Mouse (Mus musculus) heart, adult 18-20 months (tissue): ENCODE results near the gene Haao. TPM values are rescaled to one million over a fixed set of nuclear protein-coding genes. Genes with fewer than 3 reads are reported as not detected.

Experiments used
- DNase-seq, 2 experiments: peaks; one replicate each; pipeline ENCODE4 v3.0.0; 2021 to 2022; ENCODE audit warnings: mixed read lengths in 1 of 2
- total RNA-seq, 2 experiments: library from RNA; stranded (reverse); gene quantifications; 2 replicates each; pipeline ENCODE4 v1.2.3; 2021

Haao gene
- total RNA-seq, 2 experiments from 2014 or later = 0.27 to 2.0 TPM

GRCm38 (mm10) chr17:83786418-83786817 is 61.3 kb downstream of the Haao start:
- no peak for DNase-seq

- DNase-seq = no peak
Measured at GRCm38 (mm10) chr17:83782740-83783139, 65.0 kb downstream of the Haao start.

Other genes with a start within 250 kb of the Haao start
- under 1 TPM in 1 of 2 experiments, not detected in 1; 0.08 TPM for gene Kcng3, start 216.1 kb downstream of the Haao start, total RNA-seq
- gene Mta3, start 141.8 kb downstream of the Haao start, total RNA-seq = 10 to 100 TPM; 18.0 to 19.2 TPM